21 mouse cellular contexts compared by ENCODE assay signal in genomic region chr11:104075394-104075793, GRCm38 (mm10). TPM values are rescaled to one million over a fixed set of nuclear protein-coding genes. Genes with fewer than 3 reads are reported as not detected.
"Had no signal": no experiment of that assay in that cellular context is flagged by ENCODE, and none has a peak within 500 bp of the region (broad histone marks: within the 10 kb centered on the region; RNA-seq: fewer than 3 reads in every experiment).

No protein-coding gene starts in this region.

- H3K27me3 ChIP-seq: kidney, embryonic 15.5 days; limb, embryonic 13.5 days; liver, embryonic 12.5 days; liver, embryonic 15.5 days; lung, embryonic 15.5 days had no signal

- H3K9ac ChIP-seq: kidney, embryonic 15.5 days; limb, embryonic 13.5 days; liver, embryonic 12.5 days; liver, embryonic 15.5 days; lung, embryonic 15.5 days had no signal

- H3K4me2 ChIP-seq: kidney, embryonic 15.5 days; limb, embryonic 13.5 days; liver, embryonic 12.5 days; liver, embryonic 15.5 days; lung, embryonic 15.5 days; midbrain, embryonic 11.5 days had no signal

- ATAC-seq: liver, embryonic 12.5 days had no signal

- H3K36me3 ChIP-seq: kidney, embryonic 15.5 days; limb, embryonic 10.5 days; limb, embryonic 13.5 days; liver, embryonic 12.5 days; liver, embryonic 15.5 days; lung, embryonic 15.5 days had no signal

- H3K27ac ChIP-seq: kidney, embryonic 15.5 days; limb, embryonic 10.5 days; limb, embryonic 13.5 days; liver, embryonic 12.5 days; liver, embryonic 15.5 days; lung, embryonic 15.5 days had no signal

- H3K4me1 ChIP-seq: kidney, embryonic 15.5 days; limb, embryonic 10.5 days; limb, embryonic 13.5 days; liver, embryonic 12.5 days; liver, embryonic 15.5 days; lung, embryonic 15.5 days had no signal

- DNase-seq: kidney, adult 11 months; kidney, adult 8-10 months; kidney, postnatal 10 days; kidney, postnatal 36 days; layer of hippocampus, postnatal 36 days; liver; lung, adult 18-20 months; lung, postnatal 10 days; lung, postnatal 4 days; midbrain, embryonic 14.5 days; thymus, adult 18-20 months had no signal

- H3K4me3 ChIP-seq: kidney, embryonic 15.5 days; limb, embryonic 10.5 days; limb, embryonic 13.5 days; liver, embryonic 12.5 days; liver, embryonic 15.5 days; lung, embryonic 15.5 days had no signal

- H3K9me3 ChIP-seq: kidney, embryonic 15.5 days; limb, embryonic 10.5 days; limb, embryonic 13.5 days; liver, embryonic 12.5 days; liver, embryonic 15.5 days; lung, embryonic 15.5 days had no signal

RNA-seq across cellular contexts. Expression of gene Crhr1, which starts 57.3 kb away (rescaled TPM):
- total RNA-seq: megakaryocyte progenitor cell, adult 5-6 weeks; megakaryocyte-erythroid progenitor cell, adult 5-6 weeks had no signal
- polyA plus RNA-seq: liver, embryonic 12.5 days; liver, embryonic 15.5 days; lung, embryonic 15.5 days; small intestine, adult 2 months had no signal
